Comparison of ENCODE assay signal across 7 mouse cellular contexts in genomic region chr10:99107964-99108363, GRCm38 (mm10). TPM values are rescaled to one million over a fixed set of nuclear protein-coding genes. Genes with fewer than 3 reads are reported as not detected.
DNase-seq lines count a peak whose midpoint lies in the region; ATAC-seq lines count a peak whose summit lies in the region.

Gene Galnt4 (plus strand): TSS chr10:99108159.

- peak; percentile 55 for DNase-seq in WW6 (ENCODE audit: low read depth, low spot score)
- peak; percentile 63 to 64 for DNase-seq in cerebellum, postnatal 14 days
- DNase-seq in frontal cortex, postnatal 36 days (ENCODE audit: low spot score in 2 of 2): peak; percentile 49 to 59
- peak; percentile 38 to 56 for DNase-seq in left cerebral cortex, postnatal 36 days (ENCODE audit: low spot score in 2 of 2)
- DNase-seq in midbrain, embryonic 10.5 days (ENCODE audit: low spot score): peak; percentile 82
- DNase-seq in skeletal muscle tissue, adult 2 months (ENCODE audit: low read depth, low spot score): peak; percentile 73

- H3K27me3 ChIP-seq in hindbrain, embryonic 15.5 days: no peaks in the 10 kb centered on the region
- H3K27me3 ChIP-seq in midbrain, embryonic 10.5 days (ENCODE audit: low read depth, poor library complexity, severe bottlenecking): no peaks in the 10 kb centered on the region

- peaks cover 49% of the 10 kb centered on the region for H3K4me1 ChIP-seq in hindbrain, embryonic 15.5 days (replicated peaks)
- H3K4me1 ChIP-seq in midbrain, embryonic 10.5 days: peaks cover 29% of the 10 kb centered on the region

- intact Hi-C loops in left cerebral cortex, postnatal 36 days (cut with DNase I): loop anchor here (5.0 kb wide), 1 partner anchor 509 kb away; no protein-coding TSS in a partner anchor

- H3K9me3 ChIP-seq in hindbrain, embryonic 15.5 days: no peaks in the 10 kb centered on the region
- H3K9me3 ChIP-seq in midbrain, embryonic 10.5 days (replicated peaks): 0 out of 2 replicates have a peak, but pooled peaks cover 4% of the 10 kb centered on the region

- H3K36me3 ChIP-seq in hindbrain, embryonic 15.5 days: peaks cover 9% of the 10 kb centered on the region; the same call in 1 of the 2 replicates
- H3K36me3 ChIP-seq in midbrain, embryonic 10.5 days: peaks cover 39% of the 10 kb centered on the region

- ATAC-seq in hindbrain, embryonic 15.5 days (ENCODE audit: low FRiP score, low read depth): peak; percentile 72

- H3K4me2 ChIP-seq in hindbrain, embryonic 15.5 days: peak within 1 kb of the TSS; percentile 89

- peak within 1 kb of the TSS; percentile 63 for H3K9ac ChIP-seq in hindbrain, embryonic 15.5 days

- H3K27ac ChIP-seq in hindbrain, embryonic 15.5 days (replicated peaks): peak within 1 kb of the TSS; percentile 89
- peak within 1 kb of the TSS; percentile 96 for H3K27ac ChIP-seq in midbrain, embryonic 10.5 days (replicated peaks)

- peak within 1 kb of the TSS; percentile 64 for H3K4me3 ChIP-seq in hindbrain, embryonic 15.5 days
- H3K4me3 ChIP-seq in midbrain, embryonic 10.5 days: peak within 1 kb of the TSS; percentile 96

- WGBS in hindbrain, embryonic 15.5 days: 0% methylated on average over 22 of the region's 22 CpGs
- under 1% methylated on average over 22 of the region's 22 CpGs for WGBS in midbrain, embryonic 10.5 days

RNA-seq across cellular contexts. Expression of gene Galnt4, which starts in this region (rescaled TPM):
- 3.0 and 3.3 TPM in 2 replicates for polyA plus RNA-seq in hindbrain, embryonic 15.5 days (2015; fragmentation: Nextera tagmentation; extraction: Ambion mirVana)
- total RNA-seq in left cerebral cortex, postnatal 36 days (2021): 1 to 10 TPM; 2.7 to 3.3 TPM
- polyA plus RNA-seq in midbrain, embryonic 10.5 days (2016; fragmentation: Nextera tagmentation; extraction: Ambion mirVana): 3.5 and 3.6 TPM in 2 replicates

Comparison
In these comparisons a context has a peak if more than half of its experiments do, and no peak if none do; other contexts are left out.
1. Peak in every context shown above with its lines: DNase-seq, ATAC-seq, H3K4me3 ChIP-seq and H3K27ac ChIP-seq.